Mouse (Mus musculus) B cell, adult 2 months (primary cell): ENCODE measurements around the gene Heatr3.
A peak's percentile ranks its signal among the peaks of the same experiment; 100 is the strongest.

ENCODE experiments used
- DNase-seq, 2 experiments: peaks; one replicate each; pipeline ENCODE4 v3.0.0; 2022

Gene Heatr3

DNA sequence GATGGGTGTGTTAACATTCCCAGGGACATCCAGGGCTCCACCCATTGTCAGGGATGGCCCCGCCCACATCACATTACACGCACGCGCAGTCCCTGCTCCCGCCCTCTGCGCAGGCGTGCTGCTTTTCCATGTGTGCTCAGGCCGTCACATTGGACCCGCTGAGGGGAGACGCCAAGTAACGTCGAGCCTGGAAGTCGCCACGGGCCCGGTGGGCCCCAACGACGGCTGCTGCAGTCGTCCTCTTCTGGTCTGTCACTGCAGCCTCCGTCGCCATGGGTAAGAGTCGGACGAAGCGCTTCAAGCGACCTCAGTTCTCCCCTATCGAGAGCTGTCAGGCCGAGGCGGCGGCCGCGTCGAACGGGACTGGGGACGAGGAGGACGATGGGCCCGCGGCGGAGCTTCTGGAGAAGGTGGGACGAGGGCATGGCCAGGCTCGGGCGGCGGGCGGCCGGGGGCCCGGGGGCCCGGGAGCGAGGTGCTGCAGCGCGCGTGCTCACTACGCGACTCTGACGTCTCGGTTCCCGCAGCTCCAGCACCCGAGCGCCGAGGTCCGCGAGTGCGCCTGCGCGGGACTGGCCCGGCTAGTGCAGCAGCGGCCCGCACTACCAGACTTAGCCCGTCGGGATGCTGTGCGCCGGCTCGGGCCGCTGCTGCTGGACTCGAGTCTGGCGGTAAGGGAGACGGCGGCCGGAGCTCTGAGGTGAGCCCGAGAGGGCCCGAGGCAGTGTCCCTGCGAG lies at the start of gene Heatr3:
TSS of gene Heatr3 (plus strand) at position 108 of the 737 bp plus-strand sequence.
- DNase-seq: peak; percentile 85 to 89

DNA sequence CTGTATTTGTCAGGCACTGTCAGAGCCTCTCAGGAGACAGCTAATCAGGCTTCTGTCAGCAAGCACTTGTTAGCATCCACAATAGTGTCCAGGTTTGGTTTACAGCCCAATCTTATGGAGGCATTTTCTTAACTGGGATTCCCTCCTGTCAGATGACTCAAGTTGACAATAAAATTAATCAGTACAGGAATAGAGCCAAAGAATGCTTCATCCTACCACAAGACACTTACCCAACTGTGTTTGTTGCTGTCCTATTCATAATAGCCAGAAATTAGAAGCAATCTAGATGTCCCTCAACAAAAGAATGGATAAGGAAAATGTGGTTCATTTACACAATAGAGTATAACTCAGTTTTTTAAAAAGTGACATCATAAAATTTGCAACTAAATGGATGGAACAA lies 49.6 kb upstream of the Heatr3 start:
- DNase-seq: no peak

- no peak for DNase-seq
These were observed 46.0 kb upstream of the Heatr3 start for GRCm38 (mm10) chr8:88091661-88092060.

DNA sequence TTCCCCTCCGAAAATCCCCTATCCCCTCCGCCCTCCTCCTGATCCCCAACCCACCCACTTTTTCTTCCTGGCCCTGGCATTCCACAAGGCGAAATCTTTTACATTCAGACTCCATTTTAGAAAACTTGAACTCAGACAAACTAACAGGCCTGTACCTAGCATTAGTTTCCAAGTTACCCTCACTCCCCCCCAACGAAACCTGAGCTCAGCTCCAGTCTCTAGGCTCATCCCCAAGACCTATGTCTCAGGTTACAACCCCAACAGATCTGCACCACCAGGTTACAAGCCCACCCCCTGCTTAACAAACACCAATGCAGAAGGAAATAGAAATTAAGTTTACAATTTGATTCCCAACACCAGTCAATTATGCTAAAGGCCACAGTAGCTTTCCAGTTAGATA lies 44.3 kb upstream of the Heatr3 start:
- no peak for DNase-seq

GRCm38 (mm10) chr8:88098856-88099255 lies 38.8 kb upstream of the Heatr3 start:
- DNase-seq: no peak

GRCm38 (mm10) chr8:88099526-88099925 lies 38.1 kb upstream of the Heatr3 start:
- peak; percentile 46 to 50 for DNase-seq

DNA sequence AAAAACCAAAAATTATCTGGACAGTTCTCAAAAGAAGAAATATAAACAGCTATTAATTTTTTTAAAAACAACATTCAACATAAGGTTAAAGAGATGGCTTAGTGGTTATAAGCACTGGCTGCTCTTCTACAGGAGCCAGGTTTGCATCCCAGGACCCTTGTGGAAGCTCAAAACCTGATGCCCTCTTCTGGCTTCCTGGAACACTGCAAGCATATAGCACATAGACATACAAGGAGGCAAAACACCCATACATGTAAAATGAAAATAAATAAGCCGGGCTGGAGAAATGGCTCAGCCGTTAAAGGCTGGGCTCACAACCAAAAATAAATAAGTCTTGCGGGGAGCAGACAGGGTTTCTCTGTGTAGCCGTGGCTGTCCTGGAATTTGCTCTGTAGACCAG lies 28.4 kb upstream of the Heatr3 start:
- DNase-seq: no peak

DNA sequence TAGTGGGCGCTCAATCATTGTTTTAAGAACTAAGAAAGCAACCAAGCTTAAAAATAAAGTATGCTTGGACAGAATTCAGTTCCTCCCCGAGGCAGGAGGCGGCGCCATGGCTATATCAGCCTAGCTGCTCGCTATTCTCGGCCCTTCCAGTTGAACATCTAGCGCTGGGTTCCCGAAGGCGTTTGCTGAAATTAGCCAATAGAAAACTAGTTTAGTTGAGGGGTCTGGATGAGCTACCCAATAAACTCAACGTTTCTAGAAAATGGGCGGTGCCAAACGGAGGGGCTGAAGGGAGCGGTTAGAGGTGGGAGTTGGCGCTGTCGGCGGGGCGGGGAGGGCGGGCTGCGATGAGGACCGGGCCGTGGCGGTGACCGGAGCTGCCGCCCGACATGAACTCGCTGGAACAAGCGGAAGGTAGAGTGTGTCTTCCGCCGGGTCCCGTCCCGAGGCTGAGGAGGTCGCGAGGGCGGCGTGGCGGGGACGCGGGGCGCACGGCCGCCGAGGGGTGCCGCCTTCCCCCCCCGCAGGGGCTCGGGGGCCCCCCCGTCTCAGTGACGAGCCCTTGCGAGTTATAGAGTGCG lies 19.1 kb upstream of the Heatr3 start, which contains the start of gene Cnep1r1:
TSS of gene Cnep1r1 (plus strand) at position 314 of the 581 bp plus-strand sequence.
- DNase-seq: peak; percentile 96 to 98

- DNase-seq: no peak
These were observed 18.6 kb upstream of the Heatr3 start for GRCm38 (mm10) chr8:88119076-88119475.

DNA sequence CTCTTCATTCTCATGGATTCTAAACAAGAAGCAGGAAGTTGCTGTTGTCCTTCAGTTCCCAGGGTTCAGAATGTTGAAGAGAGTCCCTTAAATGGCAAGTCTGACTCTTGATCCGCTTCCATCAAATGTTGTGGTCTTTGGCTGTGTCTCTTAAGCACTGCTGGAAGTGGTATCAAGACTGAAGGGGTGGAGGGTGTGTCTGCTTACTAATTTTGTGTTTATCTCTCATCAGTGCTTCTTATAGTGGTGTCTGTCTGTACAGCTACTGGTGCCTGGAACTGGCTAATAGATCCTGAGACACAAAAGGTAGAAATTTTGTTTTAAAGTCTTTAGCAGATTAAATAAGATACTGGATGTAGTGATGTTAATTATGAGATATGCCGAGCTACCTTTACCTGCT lies 12.8 kb upstream of the Heatr3 start:
- DNase-seq: no peak

DNA sequence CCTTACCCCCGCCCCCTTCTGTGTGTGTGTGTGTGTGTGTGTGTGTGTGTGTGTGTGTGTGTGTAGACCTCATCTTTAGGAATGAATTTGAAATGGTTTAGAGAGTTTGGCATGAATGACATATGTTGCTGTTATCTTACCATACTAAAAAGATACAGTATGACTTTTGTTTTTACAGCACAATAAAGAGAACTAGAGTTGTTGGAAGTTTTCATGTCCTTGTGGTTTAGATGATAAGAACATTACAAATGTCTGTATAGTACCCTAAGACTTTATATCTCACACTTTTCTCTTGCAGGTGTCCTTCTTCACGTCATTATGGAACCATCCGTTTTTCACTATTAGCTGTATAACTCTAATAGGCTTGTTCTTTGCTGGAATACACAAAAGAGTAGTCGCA lies 8.3 kb upstream of the Heatr3 start:
- no peak for DNase-seq

DNA sequence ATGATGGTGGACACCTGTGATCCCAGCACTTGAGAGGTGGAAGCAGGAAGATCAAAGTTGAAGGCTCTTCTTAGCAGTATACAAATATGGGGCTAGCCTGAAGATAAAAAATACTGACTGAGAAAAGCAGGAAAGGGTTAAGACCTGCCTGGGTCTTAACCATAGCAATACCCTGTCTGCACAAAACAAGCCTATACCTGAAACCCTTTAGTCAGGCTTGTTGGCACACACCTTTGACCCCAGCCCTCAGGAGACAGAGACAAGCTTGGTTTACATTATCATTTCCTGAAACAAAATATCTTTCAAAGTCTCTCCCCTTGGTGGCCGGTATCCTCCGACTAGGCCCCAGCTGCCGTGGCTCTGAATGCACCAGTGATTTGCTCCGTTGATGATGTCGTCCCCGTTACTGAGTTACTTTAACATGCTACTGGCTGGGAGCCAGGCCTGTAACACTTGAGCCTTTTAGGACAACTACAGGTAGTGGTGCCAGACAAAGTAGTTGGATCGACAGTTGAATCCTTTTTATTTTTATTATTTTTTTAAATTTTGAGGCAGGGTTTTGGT lies 6.8 kb upstream of the Heatr3 start:
- no peak for DNase-seq

DNA sequence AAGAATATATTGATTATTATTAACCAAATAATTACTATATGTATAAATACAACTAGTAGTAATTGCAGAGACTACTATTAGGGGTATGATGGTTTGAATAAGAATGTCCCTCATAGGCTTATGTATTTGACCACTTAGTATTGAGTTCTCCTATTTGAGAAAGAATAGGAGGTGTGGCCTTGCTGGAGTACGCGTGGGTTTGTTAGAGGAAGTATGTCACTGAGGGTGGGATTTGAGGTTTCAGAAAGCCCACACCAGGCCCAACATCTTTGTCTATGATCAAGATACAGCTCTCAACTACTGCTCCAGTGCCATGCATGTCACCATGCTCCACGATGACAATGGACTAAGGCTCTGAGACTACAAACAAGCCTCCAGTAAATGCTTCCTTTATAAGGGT lies 1.6 kb downstream of the Heatr3 start:
- peak in 1 of 2 experiments; percentile 9 for DNase-seq

DNA sequence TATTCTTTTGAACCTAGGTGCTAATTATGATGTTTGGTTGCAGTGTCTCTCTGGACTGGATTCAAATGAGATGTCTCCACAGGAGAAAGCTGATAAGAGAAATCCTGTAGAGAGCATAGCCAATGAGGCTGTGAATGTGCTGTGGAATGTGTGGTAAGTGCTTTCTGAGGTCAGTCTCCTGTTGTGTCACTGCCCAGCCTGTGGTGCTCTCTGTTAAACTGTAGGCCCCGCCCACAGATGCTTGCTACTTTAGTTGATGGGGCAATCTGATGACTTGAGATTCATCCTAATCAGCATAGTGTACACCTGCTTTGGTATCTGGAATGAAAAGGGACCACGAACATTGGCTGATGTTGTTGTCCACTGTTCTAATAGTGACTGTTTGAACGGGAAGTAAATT lies 4.0 kb downstream of the Heatr3 start:
- no peak for DNase-seq

GRCm38 (mm10) chr8:88144041-88144440 lies 6.4 kb downstream of the Heatr3 start:
- no peak for DNase-seq

DNA sequence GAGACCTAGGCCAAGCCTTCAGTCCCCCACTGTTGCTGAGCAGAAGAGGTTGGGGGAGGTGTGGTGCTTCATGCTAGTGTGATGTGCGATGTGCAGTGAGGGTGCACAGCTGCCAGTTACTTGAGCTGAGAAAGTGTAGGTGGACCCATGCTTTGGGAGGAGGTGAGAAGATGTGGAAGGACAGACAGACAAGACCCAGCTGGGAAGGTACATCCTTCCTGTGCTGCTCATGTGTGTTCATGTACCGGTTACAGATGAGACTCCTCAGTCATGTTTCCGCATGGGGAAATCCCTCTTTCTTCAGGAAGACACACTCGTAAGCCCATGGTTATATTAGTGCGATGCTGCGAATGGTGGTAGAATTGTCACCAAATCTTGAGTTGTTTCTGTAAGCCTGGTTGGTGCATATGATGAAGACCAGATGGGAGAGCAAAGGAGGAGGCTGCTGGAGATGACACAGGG lies 13.3 kb downstream of the Heatr3 start:
- no peak for DNase-seq

GRCm38 (mm10) chr8:88160237-88160995 lies 22.8 kb downstream of the Heatr3 start:
- DNase-seq: no peak

DNA sequence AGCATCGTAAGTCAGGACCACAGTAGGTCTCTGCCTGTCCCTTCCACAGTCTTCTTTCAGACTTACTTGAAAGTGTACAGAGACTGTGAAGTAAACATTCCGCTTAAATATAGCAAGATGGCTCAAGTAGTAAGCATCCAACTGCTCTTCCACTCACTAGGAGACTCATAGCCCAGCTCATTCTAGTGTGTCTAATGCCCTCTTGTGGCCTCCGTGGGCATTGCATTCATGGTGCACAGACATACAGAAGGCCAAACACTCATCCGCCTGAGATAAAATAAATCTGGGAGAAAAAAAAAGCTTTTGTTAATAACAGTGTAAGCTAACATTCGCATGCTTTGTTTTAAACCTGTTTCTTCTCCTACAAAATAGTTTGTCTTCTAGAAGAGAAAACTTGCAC lies 23.8 kb downstream of the Heatr3 start:
- peak; percentile 82 for DNase-seq

GRCm38 (mm10) chr8:88175264-88175663 lies 37.6 kb downstream of the Heatr3 start:
- DNase-seq: peak; percentile 23

DNA sequence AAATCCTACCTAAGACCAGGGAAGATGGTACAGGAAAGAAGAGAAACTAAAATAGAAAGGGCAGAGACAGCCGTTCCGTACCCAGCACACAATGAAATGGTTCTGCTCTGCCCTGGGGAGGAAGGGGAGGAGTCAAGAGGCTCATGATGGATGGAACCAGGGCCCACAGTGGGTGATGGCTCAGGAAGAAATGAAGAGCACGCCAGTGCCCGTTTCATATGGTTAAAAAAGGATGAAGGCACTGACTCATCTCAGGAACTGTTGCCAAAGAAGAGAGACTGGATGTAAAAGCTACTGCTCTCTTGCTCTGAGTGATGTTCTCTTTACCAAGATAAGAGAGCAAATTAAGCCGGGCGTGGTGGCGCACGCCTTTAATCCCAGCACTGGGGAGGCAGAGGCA lies 39.6 kb downstream of the Heatr3 start:
- DNase-seq: no peak

DNA sequence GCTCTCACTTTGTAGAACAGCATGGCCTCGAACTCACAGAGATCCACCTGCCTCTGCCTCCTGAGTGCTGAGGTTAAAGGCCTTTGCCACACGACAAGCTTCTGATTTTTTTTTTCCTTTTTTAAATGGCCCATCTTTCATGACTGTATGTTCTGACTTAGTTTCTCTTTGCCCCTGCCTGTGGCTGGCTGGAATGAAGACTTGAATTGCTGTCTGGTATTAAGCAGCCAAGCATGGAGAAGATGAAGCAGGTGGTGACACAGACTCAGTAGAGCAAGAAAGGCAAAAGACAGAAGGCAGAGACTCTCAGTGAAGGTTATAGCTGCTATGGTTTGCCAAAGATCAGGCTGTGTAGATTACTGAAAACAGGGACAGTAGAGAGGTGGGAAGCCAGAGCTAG lies 45.5 kb downstream of the Heatr3 start:
- DNase-seq: no peak

- no peak for DNase-seq
These were observed 47.3 kb downstream of the Heatr3 start for GRCm38 (mm10) chr8:88184914-88185313.

GRCm38 (mm10) chr8:88185716-88186115 lies 48.1 kb downstream of the Heatr3 start:
- no peak for DNase-seq
